Mouse (Mus musculus) forebrain, embryonic 14.5 days (tissue): ENCODE results near the gene Ctdspl. TPM values are rescaled to one million over a fixed set of nuclear protein-coding genes. Genes with fewer than 3 reads are reported as not detected.

Source experiments
- ATAC-seq: fragments of 200-750 bp; cut with Nextera tagmentation; 2 replicates; pipeline ENCODE4 v1.8.0; 2017; ENCODE audit warnings: mild to moderate bottlenecking, moderate library complexity
- DNase-seq: peaks from one replicate; pipeline ENCODE4 v3.0.0-alpha.2; 2015; ENCODE audit warnings: low spot score
- H3K27ac ChIP-seq: fragments of 300-500 bp; sonication (generic); 2 replicates; pipeline ENCODE4 v1.5.1; 2014; ENCODE audit warnings: low read depth, mild to moderate bottlenecking, control low read depth, low read length, moderate library complexity
- H3K27me3 ChIP-seq: fragments of 300-500 bp; sonication (generic); replicated peaks from 2 replicates; pipeline ENCODE4 v1.6.1; 2014; ENCODE audit warnings: low read length, control low read depth, mixed read lengths; ENCODE audit not compliant: control insufficient read depth, insufficient read depth
- H3K36me3 ChIP-seq: fragments of 300-500 bp; sonication (generic); 2 replicates; pipeline ENCODE4 v1.6.1; 2014; ENCODE audit warnings: low read length, control low read depth; ENCODE audit not compliant: control insufficient read depth, insufficient read depth
- H3K4me1 ChIP-seq: fragments of 300-500 bp; sonication (generic); 2 replicates; pipeline ENCODE4 v1.6.1; 2014; ENCODE audit warnings: antibody characterized with exemption, low read length, control low read depth; ENCODE audit not compliant: control insufficient read depth, insufficient read depth
- H3K4me2 ChIP-seq: fragments of 300-500 bp; sonication (generic); 2 replicates; pipeline ENCODE4 v1.6.1; 2014; ENCODE audit warnings: mild to moderate bottlenecking, control low read depth, low read length
- H3K4me3 ChIP-seq: fragments of 300-500 bp; sonication (generic); 2 replicates; pipeline ENCODE4 v1.5.1; 2014; ENCODE audit warnings: low read depth, low read length, control low read depth
- H3K9ac ChIP-seq: fragments of 300-500 bp; sonication (generic); 2 replicates; pipeline ENCODE4 v1.6.1; 2014; ENCODE audit warnings: mild to moderate bottlenecking, low read length, control low read depth, moderate library complexity
- H3K9me3 ChIP-seq: fragments of 300-500 bp; sonication (generic); replicated peaks from 2 replicates; pipeline ENCODE4 v1.6.1; 2016; ENCODE audit warnings: low read length, control low read depth, mixed read lengths; ENCODE audit not compliant: control insufficient read depth
- WGBS: fragments of 180-500 bp; shearing (Covaris S2); extraction: QIAGEN DNeasy Blood & Tissue Kit; methylation state at CpG from one replicate; pipeline ENCODE4 v1.1.7; 2014; 5-methylcytosine and 5-hydroxymethylcytosine counted together
- microRNA-seq: library from miRNA; unstranded; fragments of <30 nt; microRNA quantifications from one replicate; pipeline ENCODE4, GENCODE M21; 2016
- polyA plus RNA-seq: library from polyadenylated mRNA; unstranded; fragments of >200 nt; fragmentation: Nextera tagmentation; extraction: Ambion mirVana; gene quantifications from 2 replicates; pipeline ENCODE4 v1.2.1, GENCODE M21; 2014

Ctdspl gene
- polyA plus RNA-seq, 1 experiment from 2014 or later = 5.7 TPM

DNA sequence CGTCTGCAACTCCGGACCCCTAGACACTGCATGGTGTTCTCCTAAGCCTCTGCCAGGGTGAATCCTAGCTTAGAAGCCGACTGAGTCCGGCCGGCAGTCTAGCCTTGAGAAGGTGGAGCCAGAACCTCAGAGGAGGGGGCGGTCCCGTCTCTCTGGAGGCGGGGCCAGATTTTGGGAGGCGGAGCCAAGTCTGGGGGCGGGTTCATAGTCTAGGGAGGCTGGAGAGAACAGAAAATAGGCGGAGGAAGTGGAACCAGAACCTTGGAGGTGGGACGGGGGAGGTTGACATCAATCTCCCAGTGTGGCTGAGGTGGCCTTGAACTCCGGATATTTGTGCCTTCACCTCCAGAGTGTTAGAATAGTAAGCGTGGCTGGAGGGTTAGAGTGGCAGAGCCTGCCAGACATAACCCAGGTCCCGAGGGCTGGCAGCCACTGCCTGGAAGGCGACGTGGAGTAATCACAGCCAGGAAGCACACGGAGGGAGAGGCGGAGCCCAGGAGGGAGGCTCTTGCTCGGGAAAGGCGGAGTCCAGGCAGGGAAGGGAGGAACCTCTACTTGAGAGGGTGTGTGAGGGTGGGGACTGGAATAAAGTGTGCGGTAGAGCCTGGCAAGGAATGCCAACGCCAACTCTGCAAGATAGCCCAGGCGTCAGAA lies 162.0 kb downstream of the Ctdspl start:
- peak; percentile 70 for DNase-seq
- peak; percentile 71 for ATAC-seq
- no peaks in the 10 kb centered on the region for H3K9me3 ChIP-seq
- peak overlapping the region; percentile 49 for H3K4me2 ChIP-seq
- peak overlapping the region; percentile 10; the same call in 1 of the 2 replicates for H3K4me3 ChIP-seq
- H3K9ac ChIP-seq = 0 out of 2 replicates have a peak overlapping the region, but pooled peaks have one; percentile 21
- peaks cover 20% of the 10 kb centered on the region for H3K27me3 ChIP-seq
- H3K36me3 ChIP-seq = no peaks in the 10 kb centered on the region
- under 1% methylated on average over 24 of the region's 24 CpGs for WGBS
- no peak overlapping the region for H3K27ac ChIP-seq
- peaks cover 9% of the 10 kb centered on the region for H3K4me1 ChIP-seq

- no peak for DNase-seq
- H3K27ac ChIP-seq = no peak overlapping the region
- no peaks in the 10 kb centered on the region for H3K9me3 ChIP-seq
- no peak overlapping the region for H3K4me2 ChIP-seq
- peaks cover 10% of the 10 kb centered on the region for H3K4me1 ChIP-seq
- 45% methylated on average over 7 of the region's 7 CpGs for WGBS
- H3K36me3 ChIP-seq = no peaks in the 10 kb centered on the region
- H3K27me3 ChIP-seq = peaks cover 22% of the 10 kb centered on the region
- H3K9ac ChIP-seq = no peak overlapping the region
- H3K4me3 ChIP-seq = no peak overlapping the region
- no peak for ATAC-seq
Observed at GRCm38 (mm10) chr9:119089437-119089836, 163.2 kb downstream of the Ctdspl start.

DNA sequence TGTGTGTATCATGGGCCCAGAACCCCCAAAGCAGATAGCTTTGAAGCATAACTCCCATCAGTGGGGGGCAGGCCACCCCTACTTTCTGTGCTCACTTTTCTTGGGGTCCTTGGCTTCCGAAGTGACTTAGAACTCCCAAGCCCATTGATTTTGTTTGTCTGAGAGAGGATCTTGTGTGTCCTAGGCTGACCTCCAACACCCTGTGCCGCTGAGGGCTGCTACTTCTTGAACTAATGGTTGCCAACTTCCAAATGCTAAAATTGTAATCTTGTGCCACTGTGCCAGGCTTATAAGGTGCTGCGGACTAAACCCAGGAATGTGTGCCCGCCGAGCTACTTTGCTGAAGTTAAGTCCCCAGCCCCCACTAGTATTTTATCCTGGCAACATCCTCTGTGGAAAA lies 164.2 kb downstream of the Ctdspl start:
- no peaks in the 10 kb centered on the region for H3K9me3 ChIP-seq
- H3K9ac ChIP-seq = no peak overlapping the region
- H3K4me2 ChIP-seq = no peak overlapping the region
- ATAC-seq (no peak), DNase-seq (no peak)
- H3K27me3 ChIP-seq = peaks cover 22% of the 10 kb centered on the region
- H3K36me3 ChIP-seq = no peaks in the 10 kb centered on the region
- no peak overlapping the region for H3K4me3 ChIP-seq
- WGBS = 94% methylated on average over 5 of the region's 5 CpGs
- no peak overlapping the region for H3K27ac ChIP-seq
- H3K4me1 ChIP-seq = peaks cover 10% of the 10 kb centered on the region

- Histone ChIP-seq H3K9me3 (no peaks in the 10 kb centered on the region), H3K27me3 (peaks cover 22% of the 10 kb centered on the region), H3K36me3 (no peaks in the 10 kb centered on the region), H3K4me1 (peaks cover 10% of the 10 kb centered on the region), H3K4me2 (peak overlapping the region; percentile 75), H3K27ac (no peak overlapping the region), H3K4me3 (peak overlapping the region; percentile 43; the same call in 1 of the 2 replicates), H3K9ac (no peak overlapping the region)
- no peak for DNase-seq
- WGBS = 70% methylated on average over 12 of the region's 12 CpGs
- ATAC-seq = no peak
Observed at GRCm38 (mm10) chr9:119091581-119092310, 165.5 kb downstream of the Ctdspl start.

- WGBS = 3% methylated on average over 44 of the region's 45 CpGs
- Histone ChIP-seq H3K36me3 (no peaks in the 10 kb centered on the region), H3K27ac (no peak overlapping the region)
Observed at GRCm38 (mm10) chr9:119092473-119093418, 166.5 kb downstream of the Ctdspl start.

More at GRCm38 (mm10) chr9:119092473-119093418, 166.5 kb downstream of the Ctdspl start:
- no peaks in the 10 kb centered on the region for H3K9me3 ChIP-seq
- H3K9ac ChIP-seq = peak overlapping the region; percentile 61
- DNase-seq (no peak), ATAC-seq (no peak)
- H3K27me3 ChIP-seq = peaks cover 19% of the 10 kb centered on the region
- peaks cover 10% of the 10 kb centered on the region for H3K4me1 ChIP-seq
- peak overlapping the region; percentile 43 for H3K4me3 ChIP-seq
- peak overlapping the region; percentile 75 for H3K4me2 ChIP-seq

Small RNA genes lying within 50 kb of the gene (microRNA-seq; reads per million reads assigned to microRNA genes)
- gene Mir26a-1 = 7.9 reads per million, percentile 30 among the genes with 10 or more reads in this experiment

Other genes starting within 250 kb of the Ctdspl start
- 3.8 and 4.0 TPM in 2 replicates for gene Vill, start 126.3 kb downstream of the Ctdspl start, polyA plus RNA-seq
- gene Plcd1, start 167.0 kb downstream of the Ctdspl start, polyA plus RNA-seq = 10.5 and 12.1 TPM in 2 replicates
- 0.33 and 0.70 TPM in 2 replicates for gene Dlec1, start 176.0 kb downstream of the Ctdspl start, polyA plus RNA-seq
- gene Acaa1b, start 230.6 kb downstream of the Ctdspl start, polyA plus RNA-seq = 1.3 TPM in 2 replicates
- not detected in 2 replicates for gene Gm47289, start 232.7 kb downstream of the Ctdspl start, polyA plus RNA-seq